Mouse (Mus musculus) lung, postnatal 10 days (tissue): ENCODE measurements around the gene Grb14.

Experiments used
- DNase-seq: peaks from one replicate; pipeline ENCODE4 v3.0.0; 2021

Gene Grb14

GRCm38 (mm10) chr2:65024887-65025286 lies at the start of gene Grb14:
Grb14 (minus strand) TSS chr2:65024987.
- DNase-seq, result no peak

GRCm38 (mm10) chr2:65072205-65072604 lies 47.4 kb upstream of the Grb14 start:
- no peak for DNase-seq

GRCm38 (mm10) chr2:65053764-65054163 lies 29.0 kb upstream of the Grb14 start:
- DNase-seq, result no peak

- no peak for DNase-seq
Measured at GRCm38 (mm10) chr2:65052191-65053012, 27.6 kb upstream of the Grb14 start.

- no peak for DNase-seq
Measured at GRCm38 (mm10) chr2:65050776-65051175, 26.0 kb upstream of the Grb14 start.

- DNase-seq, result peak; percentile 29
Measured at GRCm38 (mm10) chr2:65048234-65049017, 23.6 kb upstream of the Grb14 start.

GRCm38 (mm10) chr2:65038164-65038563 lies 13.4 kb upstream of the Grb14 start:
- no peak for DNase-seq

- DNase-seq, result no peak
Measured at GRCm38 (mm10) chr2:65037546-65037945, 12.8 kb upstream of the Grb14 start.

- peak; percentile 88 for DNase-seq
Measured at GRCm38 (mm10) chr2:65022363-65023240, 2.2 kb downstream of the Grb14 start.

- no peak for DNase-seq
Measured at GRCm38 (mm10) chr2:65021691-65022362, 3.0 kb downstream of the Grb14 start.

- no peak for DNase-seq
Measured at GRCm38 (mm10) chr2:65017375-65017774, 7.4 kb downstream of the Grb14 start.

GRCm38 (mm10) chr2:65014552-65014951 lies 10.2 kb downstream of the Grb14 start:
- DNase-seq, result no peak

- DNase-seq, result no peak
Measured at GRCm38 (mm10) chr2:65010105-65010504, 14.7 kb downstream of the Grb14 start.

GRCm38 (mm10) chr2:65007396-65007795 lies 17.4 kb downstream of the Grb14 start:
- DNase-seq, result no peak

GRCm38 (mm10) chr2:65005044-65005443 lies 19.7 kb downstream of the Grb14 start:
- no peak for DNase-seq

GRCm38 (mm10) chr2:65003433-65003832 lies 21.4 kb downstream of the Grb14 start:
- peak; percentile 49 for DNase-seq

GRCm38 (mm10) chr2:65002631-65003030 lies 22.2 kb downstream of the Grb14 start:
- DNase-seq, result no peak

GRCm38 (mm10) chr2:64995048-64995447 lies 29.7 kb downstream of the Grb14 start:
- no peak for DNase-seq

- no peak for DNase-seq
Measured at GRCm38 (mm10) chr2:64989426-64990187, 35.2 kb downstream of the Grb14 start.

GRCm38 (mm10) chr2:64987782-64988181 lies 37.0 kb downstream of the Grb14 start:
- no peak for DNase-seq

GRCm38 (mm10) chr2:64975546-64975945 lies 49.2 kb downstream of the Grb14 start:
- DNase-seq, result no peak

- DNase-seq, result no peak
Measured at GRCm38 (mm10) chr2:64974549-64974948, 50.2 kb downstream of the Grb14 start.
